Mouse (Mus musculus) heart, adult 2 months (tissue): ENCODE measurements at regions not wholly inside any gene's neighbourhood (a gene's known extent, or its start where the extent isn't known, plus 50 kb on each side); places are given as distances from the start of the nearest gene placed in this dataset.

Experiments used
- CTCF ChIP-seq: fragments of 200-600 bp; IDR thresholded peaks from 2 replicates; pipeline ENCODE4 v1.8.1; 2022; ENCODE audit warnings: antibody characterized with exemption, mild to moderate bottlenecking, moderate library complexity
- EP300 ChIP-seq: fragments of 200-500 bp; IDR thresholded peaks from 2 replicates; pipeline ENCODE4 v1.6.1; 2011; ENCODE audit warnings: low read depth, low read length, control low read depth; ENCODE audit not compliant: insufficient read depth
- POLR2A ChIP-seq: fragments of 200-500 bp; IDR thresholded peaks from 2 replicates; pipeline ENCODE4 v1.6.1; 2011; ENCODE audit warnings: mild to moderate bottlenecking, low read depth, low read length, control low read depth; ENCODE audit not compliant: insufficient read depth

- TF ChIP-seq POLR2A = no peak
- TF ChIP-seq CTCF = no peak
- no peak for TF ChIP-seq EP300
Observed at GRCm38 (mm10) chr2:139362245-139362847, 131.4 kb upstream of the Sptlc3 start.
